Mouse (Mus musculus): Measurements from ENCODE around the gene P2ry12.

The P2ry12 gene

GRCm38 (mm10) chr3:59230912-59231311, 31.8 kb downstream of the P2ry12 start:
- DNase-seq (ENCODE audit: low read depth), result peak; percentile 36

DNA sequence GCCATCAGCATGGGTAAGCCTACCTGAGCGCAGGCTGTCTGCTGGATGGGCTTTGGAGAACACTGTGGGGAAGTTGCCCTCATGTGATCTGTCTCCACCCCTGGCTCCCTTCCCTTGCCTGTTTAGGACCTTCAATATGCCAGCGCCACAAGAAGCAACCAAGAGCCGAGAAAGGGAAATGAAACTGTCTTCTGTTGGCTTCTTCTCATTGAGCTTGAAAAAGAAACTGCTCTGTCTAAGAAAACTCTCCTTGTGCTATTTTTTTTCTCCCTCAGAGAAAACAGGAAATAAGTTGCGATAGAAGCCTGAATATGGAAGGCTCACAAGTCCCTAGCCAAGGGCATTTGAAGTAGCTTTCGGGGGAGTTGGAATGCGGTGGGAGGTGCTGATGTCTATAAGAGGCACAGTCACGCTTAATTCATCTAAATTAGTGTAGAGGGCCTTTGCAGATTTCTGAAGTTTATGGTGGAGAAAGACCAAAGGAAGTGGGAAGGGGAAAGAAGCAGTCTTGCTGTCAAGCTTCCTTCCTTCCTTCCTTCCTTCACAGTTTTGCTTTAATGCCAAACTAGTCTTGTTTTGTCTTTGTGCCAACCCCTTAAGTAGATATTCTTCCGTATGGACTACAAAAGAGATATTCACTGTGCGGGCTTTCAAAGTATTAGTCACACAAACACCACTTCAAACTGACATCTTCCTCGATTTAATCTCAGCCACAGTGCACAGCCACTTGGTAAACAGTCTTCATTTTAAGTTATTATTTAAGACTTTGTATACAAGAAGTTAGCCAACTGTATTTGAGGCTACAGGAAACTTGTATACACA, 33.7 kb downstream of the P2ry12 start:
- peak; percentile 17 for DNase-seq (ENCODE audit: low read depth)

- no peak for DNase-seq (ENCODE audit: low read depth)
Measured at GRCm38 (mm10) chr3:59227696-59228095, 35.0 kb downstream of the P2ry12 start.

DNA sequence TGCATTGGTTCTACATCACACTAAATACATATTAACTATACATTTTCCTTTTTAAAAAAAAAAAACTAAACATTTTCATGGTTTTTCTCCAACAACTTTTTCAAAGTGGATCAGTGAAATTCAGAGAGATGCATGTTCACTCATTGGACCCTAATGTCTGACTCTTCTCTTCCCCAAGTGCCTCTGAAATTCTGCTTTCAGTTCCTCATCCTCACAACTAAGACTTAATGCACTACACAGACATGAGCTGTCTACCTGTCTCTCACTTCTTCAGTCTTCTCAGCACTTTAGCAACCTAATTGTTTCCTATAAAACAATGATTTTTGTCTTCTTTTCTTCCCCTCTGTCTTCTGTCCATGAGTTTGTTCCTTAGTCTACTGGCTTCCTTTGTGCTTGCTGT, 37.3 kb downstream of the P2ry12 start:
- DNase-seq (ENCODE audit: low read depth), result no peak

DNA sequence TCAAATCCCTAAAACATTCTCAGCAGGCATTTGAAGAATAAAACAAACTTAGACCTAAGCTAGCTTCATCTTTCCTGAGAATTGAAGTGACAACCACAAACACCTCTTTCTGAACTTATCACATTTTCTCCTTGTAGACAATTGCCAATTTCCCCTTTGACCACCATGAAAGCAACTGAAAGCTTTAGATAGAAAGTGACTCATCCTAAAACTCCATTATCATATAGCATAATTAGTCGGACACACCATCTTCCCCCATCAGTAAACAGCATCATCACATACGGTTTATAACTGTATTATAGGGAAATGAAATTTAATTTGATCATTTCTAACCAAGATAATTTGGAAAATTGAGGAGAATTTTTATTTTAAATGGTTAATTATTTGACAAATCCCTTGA, 40.4 kb downstream of the P2ry12 start:
- no peak for DNase-seq (ENCODE audit: low read depth)

DNA sequence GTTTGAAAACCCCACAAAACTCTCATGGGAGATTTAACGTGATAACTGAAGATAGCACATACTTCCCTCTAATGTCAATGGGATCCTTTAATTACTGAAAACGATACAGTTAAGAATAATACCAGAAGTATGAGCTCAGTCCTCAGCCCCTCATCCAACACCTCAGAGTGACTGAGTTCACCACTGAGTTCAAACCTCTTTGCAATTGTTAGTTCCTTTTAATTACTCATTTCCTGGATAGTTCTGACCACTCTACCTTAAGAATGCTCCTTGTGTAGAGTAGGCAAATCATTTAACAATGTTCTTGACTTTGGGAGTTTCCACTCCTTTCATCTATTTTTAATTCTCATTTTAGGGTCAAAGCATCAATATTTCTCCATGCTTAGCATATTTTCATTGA, 43.3 kb downstream of the P2ry12 start:
- DNase-seq (ENCODE audit: low read depth), result no peak

DNA sequence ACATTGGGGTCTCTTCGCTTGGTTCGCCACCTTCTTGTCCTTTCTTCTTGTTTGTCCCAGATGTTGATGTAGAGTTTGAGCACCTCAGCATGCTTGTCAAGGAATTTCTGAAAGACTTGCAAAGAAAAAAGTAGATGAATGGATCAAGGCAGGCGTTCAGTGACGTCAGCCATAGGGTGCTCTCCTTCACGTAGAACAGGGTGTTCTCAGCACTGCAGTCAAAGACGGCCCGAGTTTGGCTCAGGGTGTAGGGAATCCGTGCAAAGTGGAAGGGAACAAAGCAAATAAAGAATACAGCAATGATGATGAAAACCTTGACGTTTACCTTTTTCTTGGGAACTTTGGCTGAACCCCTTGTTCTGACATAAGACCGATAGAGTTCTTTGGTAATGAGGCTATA, 45.5 kb downstream of the P2ry12 start:
- no peak for DNase-seq (ENCODE audit: low read depth)

GRCm38 (mm10) chr3:59212404-59212803, 50.3 kb downstream of the P2ry12 start:
- DNase-seq (ENCODE audit: low read depth), result no peak

DNA sequence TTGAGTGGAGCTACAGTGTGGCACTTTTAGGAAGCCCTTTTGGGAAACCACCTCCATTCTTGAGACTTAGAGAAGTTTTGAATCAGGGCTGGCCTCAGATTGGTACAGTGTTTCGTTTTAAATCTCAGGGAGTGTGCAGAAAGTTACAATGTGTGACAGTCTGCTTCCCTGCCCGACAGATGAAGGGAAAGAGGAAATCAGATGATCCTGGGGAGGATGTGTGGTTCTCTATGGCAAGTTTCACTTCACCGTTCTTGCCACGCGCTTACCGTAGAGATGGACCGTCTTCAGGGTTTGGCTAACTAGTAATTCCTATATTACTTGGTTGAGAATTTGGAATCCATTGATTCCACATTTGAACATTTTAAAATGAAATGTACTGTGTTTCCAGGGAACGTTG, 50.9 kb downstream of the P2ry12 start:
- DNase-seq (ENCODE audit: low read depth), result no peak

DNA sequence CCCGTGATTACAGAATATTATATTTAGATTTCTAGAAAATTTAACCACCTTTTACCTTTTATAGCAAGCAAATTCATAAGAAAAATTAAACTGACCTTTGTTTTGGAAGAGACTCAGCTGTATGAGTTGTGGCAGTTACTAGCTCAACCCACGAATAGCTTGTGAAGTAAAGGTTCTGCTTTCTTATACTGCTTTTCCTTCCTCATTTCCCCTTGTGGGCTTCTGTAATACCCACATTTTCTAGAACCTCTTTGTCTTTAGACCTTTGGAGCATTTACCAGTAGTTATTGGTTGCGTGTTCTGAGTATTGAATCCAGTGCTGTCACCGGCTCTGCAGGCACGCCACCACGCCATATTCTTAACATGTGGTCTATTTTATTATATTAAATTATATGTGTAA, 51.9 kb downstream of the P2ry12 start, which contains the start of gene P2ry13:
P2ry13 (minus strand) TSS at position 156 of the 400 bp plus-strand sequence.
- DNase-seq (ENCODE audit: low read depth), result no peak

- no peak for DNase-seq (ENCODE audit: low read depth)
Measured at GRCm38 (mm10) chr3:59210089-59210488, 52.6 kb downstream of the P2ry12 start.

GRCm38 (mm10) chr3:59208650-59209548, 53.8 kb downstream of the P2ry12 start:
- DNase-seq (ENCODE audit: low read depth), result peak; percentile 94

GRCm38 (mm10) chr3:59205941-59206340, 56.7 kb downstream of the P2ry12 start:
- no peak for DNase-seq (ENCODE audit: low read depth)

DNA sequence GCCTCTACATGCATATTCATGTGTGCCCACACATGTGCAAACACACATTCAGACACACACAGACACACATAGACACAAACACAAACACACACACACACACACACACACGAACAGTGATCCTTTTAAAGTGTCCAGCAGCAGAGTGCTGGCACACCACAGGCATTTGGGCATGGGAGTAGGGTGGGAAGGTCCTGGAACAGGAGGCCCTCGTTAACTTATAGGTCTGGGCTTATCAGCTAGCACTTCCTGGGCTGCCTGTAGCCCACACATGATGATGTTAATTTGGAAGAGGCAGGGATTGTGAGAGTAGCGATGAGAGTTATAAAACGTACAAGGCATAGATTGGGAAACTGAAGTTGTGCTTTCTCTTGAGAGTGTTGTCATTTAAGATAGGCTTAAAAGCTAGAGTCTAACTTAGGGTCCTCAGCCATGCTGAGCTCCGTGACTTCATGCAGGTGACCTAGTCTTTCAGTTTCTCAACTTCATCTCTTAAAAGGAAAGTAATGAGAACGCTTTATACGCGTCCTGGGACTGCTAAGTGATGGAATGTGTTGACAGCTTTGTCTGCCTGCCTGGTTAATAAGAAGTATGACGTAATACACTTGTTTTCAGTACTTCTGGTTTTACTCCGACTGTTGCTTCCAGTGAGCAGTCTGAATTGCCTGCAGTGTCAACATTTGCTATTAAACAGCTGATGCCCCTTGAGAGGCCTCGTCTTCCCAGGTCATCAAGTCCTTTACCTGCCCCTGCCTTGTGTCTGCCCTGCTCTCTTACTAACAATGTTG, 57.8 kb downstream of the P2ry12 start:
- DNase-seq (ENCODE audit: low read depth), result peak; percentile 57

DNA sequence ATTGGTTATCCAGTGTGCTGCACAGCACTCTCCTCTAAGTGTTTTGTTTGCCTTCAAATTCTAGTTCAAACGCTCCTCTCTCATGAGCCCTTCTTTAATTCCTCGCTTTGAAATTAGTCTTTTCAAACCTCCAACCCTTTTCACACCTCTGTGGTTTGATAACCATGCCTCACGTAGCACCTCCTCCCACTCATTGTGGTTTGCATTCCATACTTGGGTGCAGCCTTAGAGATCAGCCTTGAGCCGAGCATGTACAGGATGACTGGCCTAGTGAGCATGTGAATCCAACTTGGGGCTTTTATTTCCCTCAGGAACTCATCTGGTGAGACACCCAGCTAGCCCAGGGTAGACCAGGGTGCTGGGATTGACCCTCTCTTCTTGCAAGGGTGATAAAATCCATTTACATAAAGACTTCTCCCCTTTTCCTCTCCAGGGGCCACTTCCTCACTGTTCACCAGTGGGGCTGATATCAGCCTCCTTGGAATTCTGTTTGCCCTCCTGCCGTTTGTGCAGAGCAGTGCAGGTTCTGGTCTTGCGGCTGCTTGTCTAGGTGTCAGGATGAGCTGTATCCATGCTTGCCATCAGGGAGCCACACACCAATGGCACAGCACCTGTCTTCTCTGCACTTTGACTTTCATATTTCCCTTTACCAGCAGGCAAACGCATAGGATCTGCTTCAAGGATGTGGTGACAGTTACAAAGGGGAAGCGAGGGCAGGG, 58.7 kb downstream of the P2ry12 start:
- peak; percentile 38 for DNase-seq (ENCODE audit: low read depth)

DNA sequence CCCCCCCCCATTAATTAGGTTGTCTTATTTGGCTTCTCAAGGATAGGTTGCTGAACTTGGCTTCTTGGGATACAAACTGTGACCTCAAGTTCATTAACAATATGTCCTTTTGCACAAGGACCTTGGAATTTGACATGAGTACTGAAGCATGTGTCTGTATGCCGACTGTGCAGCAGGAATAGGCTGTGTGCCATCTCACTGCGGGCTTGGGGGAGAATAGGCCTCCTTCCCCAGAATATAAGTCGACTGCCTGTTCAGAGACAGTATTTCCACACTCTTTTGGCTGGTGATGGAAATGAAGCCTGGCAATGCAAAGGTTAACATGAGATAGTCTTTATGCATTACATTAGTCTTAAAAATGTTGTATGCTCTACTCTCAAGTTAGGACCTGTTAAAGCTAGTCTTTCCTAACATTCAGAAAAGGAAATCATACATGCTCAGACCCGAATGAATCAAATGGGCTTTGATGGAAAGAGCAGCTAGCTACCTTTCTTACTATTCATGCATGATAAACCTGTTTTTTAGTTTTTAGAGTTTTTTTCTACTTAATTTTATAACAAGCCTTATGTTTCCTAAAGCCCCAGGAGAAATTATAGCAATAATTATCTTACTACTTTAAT, 65.2 kb downstream of the P2ry12 start:
- no peak for DNase-seq (ENCODE audit: low read depth)

DNA sequence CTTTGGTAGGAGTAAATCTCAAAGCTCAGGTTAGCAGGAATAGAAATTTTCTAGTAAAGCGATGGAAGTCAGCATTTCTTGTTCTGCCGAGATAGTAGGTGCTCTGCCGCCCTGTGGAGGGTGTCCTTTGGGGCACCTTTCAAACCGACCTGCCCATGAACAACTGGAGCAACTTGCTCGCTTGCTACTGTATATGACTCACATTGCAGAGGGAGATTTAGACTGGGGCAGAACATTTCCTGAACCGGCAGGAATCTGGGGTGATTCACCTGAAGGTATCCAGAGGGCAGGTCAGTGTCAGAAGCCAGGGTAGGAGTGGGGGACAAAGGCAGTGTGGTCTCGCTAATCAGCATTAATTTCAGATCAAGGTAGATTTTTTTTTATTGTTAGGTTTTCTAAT, 67.7 kb downstream of the P2ry12 start, which contains the start of gene Gpr87:
Gpr87 (minus strand) TSS at position 167 of the 400 bp plus-strand sequence.
- DNase-seq (ENCODE audit: low read depth), result no peak

- no peak for DNase-seq (ENCODE audit: low read depth)
Measured at GRCm38 (mm10) chr3:59194099-59194498, 68.6 kb downstream of the P2ry12 start.

DNA sequence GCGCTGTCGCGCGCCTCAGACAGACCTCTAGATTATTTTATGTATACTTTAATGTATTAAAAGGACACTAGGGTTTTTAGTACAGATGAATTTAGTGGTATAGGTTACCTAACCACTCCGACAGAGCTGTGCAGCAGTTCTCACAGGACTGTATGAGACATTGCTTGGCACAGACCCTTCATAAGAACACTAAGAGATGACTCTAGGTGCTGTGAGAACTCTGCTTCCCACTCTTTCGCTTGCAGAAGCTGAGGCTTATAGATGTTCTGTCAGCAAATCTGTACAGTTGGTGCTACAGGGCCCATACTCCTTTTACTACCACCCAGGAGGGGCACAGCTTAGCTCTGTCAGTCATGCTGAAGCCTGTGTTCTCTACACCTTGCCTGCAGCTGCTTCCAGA, 71.0 kb downstream of the P2ry12 start:
- no peak for DNase-seq (ENCODE audit: low read depth)

DNA sequence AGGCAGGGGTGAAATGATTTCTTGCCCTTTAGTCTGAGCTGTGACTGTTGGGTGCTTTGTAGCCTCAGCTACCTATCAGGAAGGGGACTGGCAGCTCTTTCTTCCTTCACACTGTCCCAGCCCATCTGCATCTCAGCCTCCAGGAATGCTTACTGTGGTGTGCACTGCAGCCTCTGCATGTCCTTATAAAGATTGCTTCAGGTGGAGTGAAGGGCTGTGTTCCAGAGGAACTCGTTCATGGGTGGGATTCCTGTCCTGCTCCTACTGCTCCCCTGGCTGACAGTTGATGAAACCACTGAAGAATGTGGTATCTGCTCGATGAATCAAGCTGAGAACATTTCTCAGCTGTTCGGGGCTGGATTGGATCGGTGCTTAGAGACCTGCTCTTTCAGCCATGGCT, 75.3 kb downstream of the P2ry12 start:
- no peak for DNase-seq (ENCODE audit: low read depth)

- DNase-seq (ENCODE audit: low read depth), result no peak
Measured at GRCm38 (mm10) chr3:59185662-59186061, 77.0 kb downstream of the P2ry12 start.

Data from NIH3T3 (cell line).